Mouse (Mus musculus): Measurements from ENCODE around the gene Abca3. TPM values are rescaled to one million over a fixed set of nuclear protein-coding genes. Genes with fewer than 3 reads are reported as not detected.

Abca3 gene
- 10.4 and 13.4 TPM in 2 replicates for polyA plus RNA-seq (2015; fragmentation: Nextera tagmentation; extraction: Ambion mirVana)

GRCm38 (mm10) chr17:24351760-24352357 is at the start of gene Abca3:
TSS of gene Abca3 (plus strand) at chr17:24351950.

GRCm38 (mm10) chr17:24350926-24351759 is 607 bp upstream of the Abca3 start, which contains the start of gene Abca17:
TSS of gene Abca17 (minus strand) at chr17:24351068.

GRCm38 (mm10) chr17:24414230-24414976 is 62.7 kb downstream of the Abca3 start, which contains the start of gene Rnps1:
TSS of gene Rnps1 (plus strand) at chr17:24414565.

GRCm38 (mm10) chr17:24426471-24427169 is 74.9 kb downstream of the Abca3 start, which contains the start of gene Eci1:
TSS of gene Eci1 (plus strand) at chr17:24426641.

GRCm38 (mm10) chr17:24442632-24443155 is 90.9 kb downstream of the Abca3 start, which contains the start of gene Dnase1l2:
TSS of gene Dnase1l2 (minus strand) at chr17:24443105.

Small RNA genes within 50 kb of the gene (microRNA-seq; reads per million reads assigned to microRNA genes)
- gene Gm24427, result not detected

Other genes starting within 250 kb of the Abca3 start
- gene Pdpk1, start 201.0 kb upstream of the Abca3 start, polyA plus RNA-seq (2015; fragmentation: Nextera tagmentation; extraction: Ambion mirVana), result 31.2 and 35.3 TPM in 2 replicates
- gene Amdhd2, start 188.2 kb upstream of the Abca3 start, polyA plus RNA-seq (2015; fragmentation: Nextera tagmentation; extraction: Ambion mirVana), result 24.9 and 27.2 TPM in 2 replicates
- gene Atp6v0c, start 182.2 kb upstream of the Abca3 start, polyA plus RNA-seq (2015; fragmentation: Nextera tagmentation; extraction: Ambion mirVana), result 502 and 568 TPM in 2 replicates
- gene Tbc1d24, start 146.4 kb upstream of the Abca3 start, polyA plus RNA-seq (2015; fragmentation: Nextera tagmentation; extraction: Ambion mirVana), result 1.7 and 1.9 TPM in 2 replicates
- gene Ntn3, start 142.4 kb upstream of the Abca3 start, polyA plus RNA-seq (2015; fragmentation: Nextera tagmentation; extraction: Ambion mirVana), result 1.6 TPM in 2 replicates
- 3.6 TPM in 2 replicates for gene Tedc2, start 131.1 kb upstream of the Abca3 start, polyA plus RNA-seq (2015; fragmentation: Nextera tagmentation; extraction: Ambion mirVana)
- gene Ccnf, start 100.5 kb upstream of the Abca3 start, polyA plus RNA-seq (2015; fragmentation: Nextera tagmentation; extraction: Ambion mirVana), result 6.9 and 11.9 TPM in 2 replicates
- gene Abca17, start 882 bp upstream of the Abca3 start, polyA plus RNA-seq (2015; fragmentation: Nextera tagmentation; extraction: Ambion mirVana), result 0.19 TPM in 1 of 2 replicates, not detected in the other
- 112 and 119 TPM in 2 replicates for gene Rnps1, start 62.6 kb downstream of the Abca3 start, polyA plus RNA-seq (2015; fragmentation: Nextera tagmentation; extraction: Ambion mirVana)
- 102 and 104 TPM in 2 replicates for gene Eci1, start 74.7 kb downstream of the Abca3 start, polyA plus RNA-seq (2015; fragmentation: Nextera tagmentation; extraction: Ambion mirVana)
- 35.1 and 38.3 TPM in 2 replicates for gene Dnase1l2, start 91.2 kb downstream of the Abca3 start, polyA plus RNA-seq (2015; fragmentation: Nextera tagmentation; extraction: Ambion mirVana)
- gene E4f1, start 118.4 kb downstream of the Abca3 start, polyA plus RNA-seq (2015; fragmentation: Nextera tagmentation; extraction: Ambion mirVana), result 17.7 and 19.5 TPM in 2 replicates
- 41.5 and 50.1 TPM in 2 replicates for gene Pgp, start 118.4 kb downstream of the Abca3 start, polyA plus RNA-seq (2015; fragmentation: Nextera tagmentation; extraction: Ambion mirVana)
- gene Bricd5, start 121.9 kb downstream of the Abca3 start, polyA plus RNA-seq (2015; fragmentation: Nextera tagmentation; extraction: Ambion mirVana), result not detected in 2 replicates
- 11.2 and 13.5 TPM in 2 replicates for gene Mlst8, start 127.1 kb downstream of the Abca3 start, polyA plus RNA-seq (2015; fragmentation: Nextera tagmentation; extraction: Ambion mirVana)
- gene Caskin1, start 136.7 kb downstream of the Abca3 start, polyA plus RNA-seq (2015; fragmentation: Nextera tagmentation; extraction: Ambion mirVana), result 0.23 and 0.41 TPM in 2 replicates
- 50.4 and 54.8 TPM in 2 replicates for gene Traf7, start 176.0 kb downstream of the Abca3 start, polyA plus RNA-seq (2015; fragmentation: Nextera tagmentation; extraction: Ambion mirVana)
- 2.2 and 2.6 TPM in 2 replicates for gene Rab26, start 182.3 kb downstream of the Abca3 start, polyA plus RNA-seq (2015; fragmentation: Nextera tagmentation; extraction: Ambion mirVana)
- gene Pkd1, start 197.9 kb downstream of the Abca3 start, polyA plus RNA-seq (2015; fragmentation: Nextera tagmentation; extraction: Ambion mirVana), result 28.6 and 36.5 TPM in 2 replicates

Data from urinary bladder, postnatal 0 days (tissue).